Mouse (Mus musculus) adrenal gland, postnatal 10 days (tissue): ENCODE measurements around the gene Skor1. TPM values are rescaled to one million over a fixed set of nuclear protein-coding genes. Genes with fewer than 3 reads are reported as not detected.

ENCODE experiments used
- DNase-seq: peaks from one replicate; pipeline ENCODE4 v3.0.0; 2021; ENCODE audit warnings: mixed read lengths
- total RNA-seq, 2 experiments: library from RNA; stranded (reverse); gene quantifications; 2 replicates each; pipeline ENCODE4 v1.2.3; 2021

Skor1 gene
- total RNA-seq, 2 experiments from 2014 or later, result 0.09 to 0.18 TPM

DNA sequence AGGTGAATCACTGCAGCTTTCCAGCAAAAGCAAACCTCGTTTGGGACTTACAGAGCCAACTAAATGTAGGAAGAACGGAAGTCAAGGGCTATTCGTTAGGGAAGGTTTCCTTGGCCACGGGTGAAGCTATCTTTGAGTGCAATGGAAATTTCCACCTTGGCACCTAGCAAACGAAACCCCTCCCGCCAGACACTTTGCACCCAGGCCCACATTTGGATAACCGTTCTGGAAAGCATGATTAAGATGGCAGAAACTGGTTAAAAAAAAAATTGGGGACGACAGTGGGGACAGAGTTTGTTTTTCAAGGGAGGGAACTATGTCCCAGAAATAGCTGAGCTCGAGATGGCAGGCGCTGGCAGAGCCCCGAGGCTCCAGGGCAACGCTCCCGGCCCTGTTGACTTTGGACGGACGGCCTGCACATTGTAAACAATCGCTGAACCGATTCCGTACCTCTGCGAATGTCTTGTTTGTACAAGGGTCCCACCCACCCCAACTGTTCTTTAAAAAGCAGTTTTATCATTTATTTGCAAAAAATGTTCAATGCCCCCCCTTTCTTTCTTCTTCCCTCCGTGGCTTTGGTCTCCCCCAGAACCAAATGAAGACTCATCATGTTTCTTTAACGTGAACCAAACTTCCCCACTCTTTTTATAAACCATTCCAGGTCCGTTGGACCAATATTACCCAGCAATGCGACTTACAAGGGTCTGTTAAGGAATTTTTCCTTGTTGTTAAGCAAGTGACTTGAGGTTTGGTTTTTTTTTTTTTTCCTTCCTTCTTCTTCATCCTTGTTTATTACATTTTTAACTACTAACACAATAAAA, 57.5 kb downstream of the Skor1 start:
- DNase-seq, result peak; percentile 50

GRCm38 (mm10) chr9:63089141-63089540, 59.6 kb downstream of the Skor1 start:
- DNase-seq, result no peak

Other genes starting within 250 kb of the Skor1 start
- 10 to 100 TPM; 27.9 to 32.8 TPM for gene Pias1, start 161.0 kb downstream of the Skor1 start, total RNA-seq
- 10 to 100 TPM; 27.0 to 35.4 TPM for gene Map2k5, start 228.9 kb upstream of the Skor1 start, total RNA-seq